Mouse (Mus musculus) olfactory bulb, adult 2 months (tissue): ENCODE measurements around the gene Hsf2bp. TPM values are rescaled to one million over a fixed set of nuclear protein-coding genes. Genes with fewer than 3 reads are reported as not detected.

Experiments used
- H3K27ac ChIP-seq: fragments of 200-500 bp; 2 replicates; pipeline ENCODE4 v1.5.1; 2012; ENCODE audit warnings: low read depth, low read length; ENCODE audit not compliant: insufficient read depth
- H3K4me1 ChIP-seq: fragments of 200-500 bp; 2 replicates; pipeline ENCODE4 v1.6.1; 2012; ENCODE audit warnings: low read length; ENCODE audit not compliant: control insufficient read depth, insufficient read depth
- H3K4me3 ChIP-seq: fragments of 200-500 bp; 2 replicates; pipeline ENCODE4 v1.5.1; 2012; ENCODE audit warnings: mild to moderate bottlenecking, low read depth, low read length, moderate library complexity; ENCODE audit not compliant: insufficient read depth
- CTCF ChIP-seq: fragments of 200-500 bp; IDR thresholded peaks from 2 replicates; pipeline ENCODE4 v1.5.1; 2012; ENCODE audit warnings: low read depth, mild to moderate bottlenecking, low read length, moderate library complexity; ENCODE audit not compliant: insufficient read depth
- POLR2A ChIP-seq: fragments of 200-500 bp; IDR thresholded peaks from 2 replicates; pipeline ENCODE4 v1.6.1; 2012; ENCODE audit warnings: mild to moderate bottlenecking, low read depth, low read length, moderate library complexity; ENCODE audit not compliant: insufficient read depth
- WGBS: fragments of 180-500 bp; shearing (Covaris S2); methylation state at CpG from one replicate; pipeline ENCODE4 v1.1.7; 2018; 5-methylcytosine and 5-hydroxymethylcytosine counted together
- polyA plus RNA-seq: library from polyadenylated mRNA; stranded (reverse); fragments of >200 nt; gene quantifications from 2 replicates; pipeline ENCODE4 v1.2.4, GENCODE M21; 2012; ENCODE audit warnings: low replicate concordance; ENCODE audit not compliant: missing spikeins, insufficient read depth, insufficient read length

Gene Hsf2bp
- polyA plus RNA-seq, 1 experiment: not detected

DNA sequence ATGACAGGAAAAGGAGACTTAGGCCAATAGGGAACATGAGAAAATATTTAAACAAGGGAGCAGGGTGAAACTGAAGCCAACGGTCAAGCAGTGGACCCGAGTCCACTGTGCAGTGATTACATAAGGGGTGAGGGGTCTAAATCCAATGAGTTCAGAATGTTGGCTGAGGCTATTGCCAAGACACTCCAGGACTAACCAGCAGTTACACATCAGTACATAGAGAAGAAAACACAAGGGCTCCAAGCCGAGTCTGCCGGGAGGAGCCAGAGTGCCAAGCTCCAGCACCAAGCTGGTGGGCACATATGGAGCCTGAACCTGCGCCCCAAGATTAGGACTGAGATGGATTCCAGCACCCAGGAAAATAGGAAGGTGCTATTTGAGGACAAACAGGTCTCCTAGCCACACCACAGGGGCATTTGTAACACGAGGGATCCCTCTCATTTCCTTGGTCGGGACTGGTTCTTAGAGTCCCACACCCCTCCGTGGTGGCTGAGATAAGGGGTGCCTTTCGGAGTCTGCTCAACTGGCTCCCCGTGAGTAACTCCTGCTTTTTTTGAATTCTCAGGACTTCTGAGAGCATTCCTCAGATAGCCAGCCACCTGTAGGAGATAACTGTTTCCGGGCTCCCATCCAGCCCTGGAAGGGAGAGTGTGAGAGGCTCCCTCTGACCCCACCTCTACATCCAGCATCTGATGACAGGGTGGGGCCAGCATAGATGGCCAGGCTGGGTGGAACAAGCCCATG is 134.5 kb downstream of the Hsf2bp start:
- WGBS: 73% methylated on average over 11 of the region's 11 CpGs
- TF ChIP-seq CTCF: no peak
- no peak for TF ChIP-seq POLR2A
- peaks cover 15% of the 10 kb centered on the region; the same call in 1 of the 2 replicates for H3K4me1 ChIP-seq

DNA sequence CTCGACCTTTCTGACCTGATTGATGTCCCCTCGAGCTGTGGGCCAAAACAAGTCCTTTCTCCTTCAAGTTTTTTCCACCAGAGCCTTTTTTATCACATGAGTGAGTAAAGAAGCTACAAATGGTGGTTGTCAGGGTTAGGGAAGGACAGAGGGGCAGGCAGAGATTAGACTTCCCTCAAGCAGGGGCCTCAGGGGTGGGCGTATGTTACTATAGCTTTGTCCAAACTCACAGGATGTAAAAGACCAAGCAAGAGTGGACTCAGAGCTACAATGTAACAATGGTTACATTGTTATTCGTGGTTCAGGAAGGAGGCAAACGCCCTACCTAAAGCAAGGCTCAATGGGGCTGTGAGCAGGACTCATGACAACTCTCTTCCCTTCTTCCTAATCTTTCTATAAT is 137.2 kb downstream of the Hsf2bp start:
- H3K4me3 ChIP-seq: no peak overlapping the region
- H3K27ac ChIP-seq: no peak overlapping the region
- TF ChIP-seq CTCF (no peak), POLR2A (no peak)
- peaks cover 9% of the 10 kb centered on the region; the same call in 1 of the 2 replicates for H3K4me1 ChIP-seq
- WGBS: 75% methylated on average over 5 of the region's 5 CpGs

More for the DNA sequence above, 134.5 kb downstream of the Hsf2bp start:
- H3K27ac ChIP-seq: no peak overlapping the region
- H3K4me3 ChIP-seq: no peak overlapping the region

DNA sequence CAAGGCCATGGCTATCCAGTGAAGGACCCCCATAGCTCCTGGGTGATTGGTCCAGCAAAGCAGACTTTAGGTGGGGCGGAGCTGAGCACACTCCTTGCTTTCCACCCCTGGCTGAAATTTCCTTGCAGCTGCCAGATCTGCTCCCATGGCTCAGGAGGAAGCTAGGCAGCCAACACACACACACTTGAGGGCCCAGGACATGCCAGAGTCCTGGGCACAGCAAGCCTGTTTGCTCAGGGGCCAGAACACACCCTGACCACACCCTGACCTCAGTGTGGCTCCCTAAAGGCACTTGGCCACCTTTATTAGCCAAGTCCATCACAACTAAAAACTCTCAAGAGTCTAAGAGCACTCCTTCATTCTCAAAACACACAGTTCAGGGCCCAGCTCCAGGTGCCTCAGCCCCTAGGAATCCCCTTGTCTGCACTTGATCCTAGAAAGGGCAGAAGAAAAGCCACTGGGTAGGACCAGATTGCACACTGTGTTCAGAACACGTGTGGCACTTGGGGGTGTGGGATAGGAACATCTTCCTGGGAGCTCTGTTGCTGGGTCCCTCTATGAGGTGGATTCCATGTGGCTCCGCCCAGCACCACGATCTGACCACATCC is 138.9 kb downstream of the Hsf2bp start:
- peaks cover 16% of the 10 kb centered on the region for H3K4me1 ChIP-seq
- H3K4me3 ChIP-seq: no peak overlapping the region
- no peak overlapping the region for H3K27ac ChIP-seq
- WGBS: 84% methylated on average over 4 of the region's 4 CpGs
- no peak for TF ChIP-seq POLR2A

DNA sequence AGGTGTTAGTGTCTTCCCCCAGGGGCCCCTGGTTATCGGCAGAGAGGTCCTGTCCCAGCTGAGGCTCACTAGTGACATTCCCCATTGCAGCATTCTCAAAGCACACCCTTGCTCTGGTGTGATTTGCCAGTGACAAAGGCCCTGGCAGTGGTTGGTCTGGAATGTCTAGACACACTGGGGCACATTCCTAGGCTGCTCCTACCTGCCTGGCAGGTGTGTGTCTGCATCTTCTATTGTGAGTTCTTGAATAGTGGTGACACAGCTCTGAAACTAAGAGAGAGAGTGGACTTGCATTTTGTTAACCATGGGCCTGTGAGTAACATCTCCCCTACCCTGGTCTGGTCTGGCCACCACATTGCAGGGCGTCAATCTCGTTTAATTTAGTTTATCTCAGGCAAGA is 139.4 kb downstream of the Hsf2bp start:
- TF ChIP-seq CTCF (no peak), POLR2A (no peak)
- no peak overlapping the region for H3K4me3 ChIP-seq
- WGBS: 91% methylated on average over 3 of the region's 3 CpGs
- H3K27ac ChIP-seq: no peak overlapping the region
- H3K4me1 ChIP-seq: peaks cover 17% of the 10 kb centered on the region

DNA sequence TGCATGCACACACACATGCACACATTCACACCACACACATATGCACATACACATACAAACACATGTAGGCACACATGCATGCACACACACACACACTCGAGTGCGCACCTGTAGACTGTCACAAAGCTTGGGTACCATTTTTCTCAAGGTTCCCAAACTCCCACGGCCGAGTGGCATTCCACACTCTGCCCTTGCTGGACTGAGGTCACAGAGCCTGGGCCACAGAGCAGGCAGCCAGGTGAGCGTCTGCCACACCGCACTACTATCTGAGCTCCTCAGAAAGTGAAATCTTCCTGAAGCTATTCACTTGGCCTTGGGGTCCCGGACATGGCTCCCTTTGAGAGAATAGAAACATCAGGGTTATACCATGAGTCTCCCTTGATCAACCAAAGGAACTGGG is 139.8 kb downstream of the Hsf2bp start:
- Histone ChIP-seq H3K4me1 (peaks cover 21% of the 10 kb centered on the region), H3K4me3 (no peak overlapping the region), H3K27ac (no peak overlapping the region)
- TF ChIP-seq POLR2A (no peak), CTCF (no peak)
- WGBS: 97% methylated on average over 7 of the region's 7 CpGs

Other genes starting within 250 kb of the Hsf2bp start
- not detected in 2 replicates for gene Sik1, start 180.5 kb downstream of the Hsf2bp start, polyA plus RNA-seq
- gene Rrp1b, start 249 bp downstream of the Hsf2bp start, polyA plus RNA-seq: not detected in 2 replicates
- gene Notch3, start 130.5 kb upstream of the Hsf2bp start, polyA plus RNA-seq: not detected in 2 replicates
- gene Ephx3, start 153.2 kb upstream of the Hsf2bp start, polyA plus RNA-seq: not detected in 2 replicates
- gene Brd4, start 248.4 kb upstream of the Hsf2bp start, polyA plus RNA-seq: not detected in 2 replicates